Mouse (Mus musculus): ENCODE measurements around the gene E130114P18Rik. TPM values are rescaled to one million over a fixed set of nuclear protein-coding genes. Genes with fewer than 3 reads are reported as not detected.

Gene E130114P18Rik
- total RNA-seq, 2 experiments from 2014 or later = 0.38 to 0.39 TPM

DNA sequence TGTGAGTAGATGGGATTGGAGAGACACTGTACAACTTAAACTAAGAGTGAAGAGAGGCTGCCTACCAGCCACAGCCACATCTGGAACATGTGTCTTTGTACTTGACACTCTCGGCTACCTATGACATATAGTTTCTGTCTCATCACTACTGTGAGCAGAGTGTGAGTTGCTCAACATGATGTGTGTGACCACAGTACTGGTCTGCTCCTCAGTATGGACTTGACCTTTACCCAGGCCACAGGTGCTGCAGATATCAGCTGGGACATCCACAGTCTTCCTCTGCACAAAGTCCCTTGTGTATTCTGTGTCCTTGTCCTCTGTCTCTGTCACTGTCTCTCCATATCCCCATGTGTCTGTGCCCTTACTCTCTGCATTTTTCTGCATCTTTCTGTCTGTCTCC is 141.3 kb downstream of the E130114P18Rik start:
- no peak for DNase-seq
- intact Hi-C loops (cut with DNase I; ENCODE audit: low total_unique reads) = no loop called here

- no peak for DNase-seq
- intact Hi-C loops (cut with DNase I; ENCODE audit: low total_unique reads) = no loop called here
These were observed 142.1 kb downstream of the E130114P18Rik start for GRCm38 (mm10) chr4:97635757-97636292.

DNA sequence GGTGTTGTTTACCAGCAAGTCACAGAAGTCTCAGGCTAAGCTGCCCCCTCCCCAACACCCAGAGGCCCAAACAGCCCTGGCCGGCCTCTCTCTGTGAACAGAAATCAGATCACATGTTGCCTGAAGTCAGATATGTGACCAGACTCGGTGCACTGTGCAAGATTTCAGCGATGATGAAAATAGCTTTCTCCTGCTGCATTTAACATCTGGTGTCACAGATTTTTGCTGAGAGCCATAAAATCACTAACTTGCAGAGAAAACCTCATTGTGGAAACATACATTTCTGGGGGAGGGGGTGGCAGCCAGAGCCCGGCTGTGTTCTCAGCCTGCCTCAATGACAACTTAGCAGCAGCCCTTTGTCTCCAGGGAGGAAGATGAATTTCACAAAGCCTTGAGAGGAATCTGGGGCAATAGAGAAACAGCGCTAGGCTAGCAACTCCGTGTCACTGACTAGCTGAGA is 142.6 kb downstream of the E130114P18Rik start:
- no peak for DNase-seq

DNA sequence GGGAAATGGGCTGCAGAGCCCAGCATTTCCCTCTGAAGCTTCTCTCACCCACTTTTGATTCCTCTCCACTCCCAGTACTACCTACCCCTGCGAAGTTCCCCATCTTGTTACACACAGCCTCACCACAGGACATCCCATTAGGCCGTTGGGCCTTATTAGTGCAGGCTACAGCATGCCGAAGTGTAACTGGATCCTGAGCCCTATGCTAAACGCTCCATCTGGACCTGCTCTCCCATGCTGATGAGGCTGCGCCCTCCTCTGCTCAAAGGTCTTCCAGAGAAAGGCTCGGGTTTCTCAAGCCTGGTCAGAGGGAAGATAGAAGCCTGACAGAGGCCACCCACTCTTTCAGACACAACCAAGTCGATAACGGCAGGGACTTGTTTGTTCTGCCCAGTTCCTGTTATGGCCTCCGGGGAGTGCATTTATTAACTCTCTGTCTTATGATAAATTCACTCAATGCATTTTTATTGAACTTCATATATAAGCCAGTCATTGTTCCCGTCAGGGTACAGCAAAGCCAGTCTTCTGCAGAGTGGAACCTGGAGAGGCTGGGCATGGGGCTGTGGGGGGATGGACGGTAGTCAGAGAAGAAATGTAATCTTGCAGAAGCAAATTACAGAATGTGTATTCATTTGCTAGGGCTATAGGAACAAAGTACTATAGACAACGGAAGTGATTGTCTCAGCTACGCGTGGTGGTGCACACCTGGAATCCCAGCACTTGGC is 148.8 kb downstream of the E130114P18Rik start:
- peak; percentile 10 for DNase-seq
- intact Hi-C loops (cut with DNase I; ENCODE audit: low total_unique reads) = loop anchor here (10.0 kb wide), 1 partner anchor 116 kb away; no protein-coding TSS in a partner anchor

More for the DNA sequence above, 142.6 kb downstream of the E130114P18Rik start:
- intact Hi-C loops (cut with DNase I; ENCODE audit: low total_unique reads) = no loop called here

DNA sequence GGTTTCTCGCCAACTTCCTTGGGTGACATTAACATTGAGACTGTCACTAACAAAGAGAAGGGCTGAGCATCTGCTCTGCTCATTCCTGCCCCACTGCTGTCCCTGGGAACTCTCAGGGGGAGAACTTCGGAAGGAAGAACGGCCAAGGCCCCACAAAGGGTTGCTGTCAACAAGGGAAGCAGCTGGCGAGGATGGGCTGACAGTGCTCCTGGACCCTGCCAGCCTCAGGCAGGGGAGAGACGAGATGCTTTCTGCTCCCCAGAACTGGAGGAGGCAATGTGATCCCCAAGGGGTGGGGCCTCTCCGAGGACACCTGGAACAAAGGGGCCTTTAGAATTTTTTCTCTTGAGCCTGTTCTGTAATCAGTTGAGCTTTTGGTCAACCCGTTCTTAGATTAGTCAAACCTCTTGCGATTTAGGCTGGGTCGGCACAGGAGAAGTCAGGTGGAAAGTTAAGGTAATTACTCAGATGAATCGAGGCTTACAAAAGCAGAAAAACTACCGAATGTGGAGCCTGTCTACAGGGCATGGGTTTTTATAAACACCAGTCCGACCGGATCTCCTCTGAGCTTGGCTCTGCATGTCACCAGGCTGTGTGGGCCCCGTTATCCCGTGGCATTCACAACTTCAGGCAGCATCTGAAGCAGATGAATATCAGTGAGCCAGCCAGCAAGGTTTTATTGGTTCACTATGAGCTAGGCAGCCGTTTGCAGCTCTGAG is 151.7 kb downstream of the E130114P18Rik start:
- intact Hi-C loops (cut with DNase I; ENCODE audit: low total_unique reads) = loop anchor here (10.0 kb wide), 1 partner anchor 119 kb away; no protein-coding TSS in a partner anchor
- no peak for DNase-seq

DNA sequence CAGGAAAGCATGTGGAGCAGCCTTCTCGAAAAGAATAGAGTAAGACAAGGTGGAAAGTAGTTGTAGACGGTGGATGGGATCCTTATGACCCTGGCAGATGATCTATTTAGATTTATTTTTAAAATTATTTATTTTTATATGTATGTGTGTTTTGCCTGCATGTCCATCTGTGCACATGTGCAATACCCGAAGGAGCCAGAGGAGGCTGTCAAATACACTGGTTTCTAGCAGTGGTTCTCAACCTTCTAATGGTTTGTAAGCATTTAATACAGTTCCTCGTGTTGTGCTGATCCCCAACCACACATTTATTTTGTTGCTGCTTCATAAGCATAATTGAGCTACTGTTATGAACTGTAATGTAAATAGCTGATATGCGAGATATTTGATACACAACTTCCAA is 154.7 kb downstream of the E130114P18Rik start:
- intact Hi-C loops (cut with DNase I; ENCODE audit: low total_unique reads) = loop anchor here (10.0 kb wide), 1 partner anchor 122 kb away; no protein-coding TSS in a partner anchor
- no peak for DNase-seq

- intact Hi-C loops (cut with DNase I; ENCODE audit: low total_unique reads) = loop anchor here (10.0 kb wide), 1 partner anchor 123 kb away; no protein-coding TSS in a partner anchor
These were observed 156.1 kb downstream of the E130114P18Rik start for GRCm38 (mm10) chr4:97621731-97622130.

GRCm38 (mm10) chr4:97620409-97620808 is 157.5 kb downstream of the E130114P18Rik start:
- DNase-seq = peak; percentile 38
- intact Hi-C loops (cut with DNase I; ENCODE audit: low total_unique reads) = loop anchor here (10.0 kb wide), 1 partner anchor 124 kb away; no protein-coding TSS in a partner anchor

More at GRCm38 (mm10) chr4:97621731-97622130, 156.1 kb downstream of the E130114P18Rik start:
- no peak for DNase-seq

DNA sequence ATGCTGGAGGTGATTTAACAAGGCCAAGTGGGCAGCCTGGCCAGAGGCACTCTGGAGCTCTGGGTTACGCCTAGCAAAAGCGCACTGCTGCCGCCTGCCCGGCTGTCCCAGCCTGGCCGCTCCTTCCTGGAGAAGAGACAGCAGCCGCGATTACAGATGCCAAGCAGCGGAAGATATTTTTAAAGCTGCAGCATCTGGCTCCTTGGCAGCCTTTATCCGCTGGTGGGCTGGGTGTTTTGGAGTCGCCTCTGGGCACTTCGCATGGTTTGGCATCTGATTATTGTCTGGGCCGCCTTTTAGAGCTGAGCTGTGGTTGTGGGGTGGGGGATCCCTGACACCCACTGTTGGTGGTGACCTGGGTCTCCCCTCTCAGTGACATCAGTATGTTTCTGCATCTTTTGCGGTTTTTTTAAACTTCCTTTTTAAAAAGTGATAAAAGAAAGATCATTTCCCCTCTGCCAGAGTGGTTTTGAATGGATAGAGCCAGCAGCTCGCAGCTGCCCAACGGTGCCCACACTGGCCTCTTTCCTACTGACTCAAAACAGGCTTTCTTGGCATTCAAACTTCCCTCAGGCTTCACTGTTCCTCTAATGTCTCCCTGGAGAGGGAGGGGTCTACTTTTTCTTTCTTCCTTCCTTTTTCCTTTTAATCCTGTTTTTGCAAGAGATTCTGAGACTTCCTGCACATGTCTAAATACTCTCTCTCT is 159.1 kb downstream of the E130114P18Rik start:
- peak; percentile 72 for DNase-seq
- intact Hi-C loops (cut with DNase I; ENCODE audit: low total_unique reads) = no loop called here

GRCm38 (mm10) chr4:97615031-97615430 is 162.8 kb downstream of the E130114P18Rik start:
- intact Hi-C loops (cut with DNase I; ENCODE audit: low total_unique reads) = no loop called here
- DNase-seq = no peak

DNA sequence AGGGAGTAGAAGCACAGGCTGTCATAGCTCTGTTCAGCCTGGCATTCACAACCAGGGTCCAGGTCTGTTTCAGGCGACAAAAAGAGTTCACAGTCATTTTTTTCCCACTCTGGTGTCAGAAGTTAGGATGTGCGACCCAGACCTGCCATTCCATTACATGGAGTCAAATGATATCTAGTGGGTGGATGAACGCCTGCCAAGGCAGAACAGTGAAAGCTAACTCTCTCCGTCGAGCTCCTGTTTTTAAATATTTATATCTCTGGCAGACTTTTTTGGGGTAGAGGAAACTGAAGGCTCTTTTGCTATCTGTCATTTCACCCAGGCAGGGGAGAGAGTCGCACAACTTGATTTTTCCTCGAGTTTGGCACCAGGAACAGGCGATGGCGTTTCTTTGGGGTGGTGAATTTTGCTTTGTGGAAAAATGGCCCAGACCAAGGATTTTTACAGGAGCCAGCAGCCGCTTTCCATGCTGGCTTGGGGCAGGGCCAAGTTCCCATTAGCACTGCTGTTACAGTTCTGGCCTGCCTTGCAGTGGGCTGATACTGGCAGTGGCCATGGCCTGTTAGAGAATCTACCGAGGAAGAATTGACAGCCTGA is 166.5 kb downstream of the E130114P18Rik start:
- intact Hi-C loops (cut with DNase I; ENCODE audit: low total_unique reads) = no loop called here
- peak; percentile 78 for DNase-seq

- intact Hi-C loops (cut with DNase I; ENCODE audit: low total_unique reads) = no loop called here
- no peak for DNase-seq
These were observed 167.8 kb downstream of the E130114P18Rik start for GRCm38 (mm10) chr4:97609831-97610727.

- DNase-seq = no peak
- intact Hi-C loops (cut with DNase I; ENCODE audit: low total_unique reads) = no loop called here
These were observed 168.5 kb downstream of the E130114P18Rik start for GRCm38 (mm10) chr4:97609329-97609728.

GRCm38 (mm10) chr4:97608728-97609127 is 169.2 kb downstream of the E130114P18Rik start:
- no peak for DNase-seq

DNA sequence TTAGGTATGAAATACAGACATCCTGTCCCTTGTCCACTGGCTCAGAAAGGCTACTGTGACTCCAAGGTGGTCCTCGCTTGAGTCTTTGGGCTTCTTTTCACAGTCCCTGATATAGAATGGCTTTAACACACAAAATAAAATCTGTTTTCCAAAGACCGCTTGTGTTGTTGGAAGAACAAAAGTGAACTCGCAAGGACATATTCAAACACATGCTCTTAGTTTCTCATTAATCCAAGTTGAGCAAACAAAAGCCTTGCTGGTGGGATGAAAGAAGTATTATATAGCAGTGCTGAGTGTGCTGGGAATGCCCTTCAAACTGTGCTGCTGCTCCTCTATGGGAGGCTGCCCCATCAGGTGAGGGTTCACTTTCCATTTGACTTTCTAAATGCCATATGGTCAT is 169.7 kb downstream of the E130114P18Rik start:
- intact Hi-C loops (cut with DNase I; ENCODE audit: low total_unique reads) = no loop called here
- no peak for DNase-seq

More at GRCm38 (mm10) chr4:97608728-97609127, 169.2 kb downstream of the E130114P18Rik start:
- intact Hi-C loops (cut with DNase I; ENCODE audit: low total_unique reads) = no loop called here

- intact Hi-C loops (cut with DNase I; ENCODE audit: low total_unique reads) = no loop called here
- DNase-seq = no peak
These were observed 170.7 kb downstream of the E130114P18Rik start for GRCm38 (mm10) chr4:97607169-97607568.

GRCm38 (mm10) chr4:97606524-97606923 is 171.4 kb downstream of the E130114P18Rik start:
- intact Hi-C loops (cut with DNase I; ENCODE audit: low total_unique reads) = no loop called here
- DNase-seq = no peak

- no peak for DNase-seq
- intact Hi-C loops (cut with DNase I; ENCODE audit: low total_unique reads) = no loop called here
These were observed 175.3 kb downstream of the E130114P18Rik start for GRCm38 (mm10) chr4:97602579-97602978.
